Mouse (Mus musculus): ENCODE measurements around the gene Ift122. TPM values are rescaled to one million over a fixed set of nuclear protein-coding genes. Genes with fewer than 3 reads are reported as not detected.

Gene Ift122
- polyA plus RNA-seq, 1 experiment from 2014 or later = 28.7 TPM

- Histone ChIP-seq H3K4me1 (0 out of 2 replicates have a peak, but pooled peaks cover 4% of the 10 kb centered on the region), H3K27ac (no peak overlapping the region), H3K4me3 (no peak overlapping the region), H3K36me3 (peaks cover 10% of the 10 kb centered on the region; the same call in 1 of the 2 replicates), H3K4me2 (replicated peaks) (no peak overlapping the region), H3K9ac (no peak overlapping the region), H3K9me3 (no peaks in the 10 kb centered on the region), H3K27me3 (replicated peaks) (no peaks in the 10 kb centered on the region)
- ATAC-seq (ENCODE audit: low FRiP score, low read depth) = no peak
- 77% methylated on average over 7 of the region's 7 CpGs for WGBS
These were observed 44.8 kb downstream of the Ift122 start for GRCm38 (mm10) chr6:115897926-115898520.

GRCm38 (mm10) chr6:115901062-115901461 lies 47.8 kb downstream of the Ift122 start:
- Histone ChIP-seq H3K9ac (no peak overlapping the region), H3K4me3 (no peak overlapping the region), H3K27me3 (replicated peaks) (no peaks in the 10 kb centered on the region), H3K4me2 (replicated peaks) (no peak overlapping the region), H3K4me1 (0 out of 2 replicates have a peak, but pooled peaks cover 4% of the 10 kb centered on the region), H3K36me3 (peaks cover 17% of the 10 kb centered on the region; the same call in 1 of the 2 replicates), H3K27ac (no peak overlapping the region), H3K9me3 (no peaks in the 10 kb centered on the region)
- peak; percentile 50; the same call in 1 of the 2 replicates for ATAC-seq (ENCODE audit: low FRiP score, low read depth)
- 28% methylated on average over 3 of the region's 3 CpGs for WGBS

DNA sequence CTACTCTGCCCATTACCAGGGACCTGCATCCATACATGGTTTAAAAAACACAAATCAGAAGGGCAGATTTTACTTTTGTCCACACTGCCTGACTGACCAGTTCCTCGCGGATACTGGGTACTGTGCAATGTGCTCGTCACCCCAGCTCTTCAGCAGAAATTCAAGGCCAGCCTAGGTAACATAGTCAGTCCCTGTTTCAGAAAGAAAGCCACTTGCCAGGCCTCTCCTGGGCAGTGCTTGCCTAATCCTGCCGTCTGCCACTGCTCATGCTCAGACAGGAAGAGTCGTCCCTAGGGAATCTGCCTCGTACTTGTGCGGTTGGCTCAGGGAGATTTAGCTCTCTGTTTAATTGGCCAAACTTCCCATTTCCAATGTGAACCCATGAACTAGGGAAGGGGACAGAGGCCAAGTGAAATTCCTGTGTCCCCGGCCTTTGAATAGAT lies 48.2 kb downstream of the Ift122 start:
- H3K27me3 ChIP-seq (replicated peaks) = no peaks in the 10 kb centered on the region
- H3K4me2 ChIP-seq (replicated peaks) = no peak overlapping the region
- H3K9ac ChIP-seq = no peak overlapping the region
- no peak overlapping the region for H3K27ac ChIP-seq
- peaks cover 20% of the 10 kb centered on the region for H3K36me3 ChIP-seq
- H3K4me1 ChIP-seq = 0 out of 2 replicates have a peak, but pooled peaks cover 4% of the 10 kb centered on the region
- no peaks in the 10 kb centered on the region for H3K9me3 ChIP-seq
- no peak for ATAC-seq (ENCODE audit: low FRiP score, low read depth)
- no peak overlapping the region for H3K4me3 ChIP-seq
- 81% methylated on average over 8 of the region's 8 CpGs for WGBS

DNA sequence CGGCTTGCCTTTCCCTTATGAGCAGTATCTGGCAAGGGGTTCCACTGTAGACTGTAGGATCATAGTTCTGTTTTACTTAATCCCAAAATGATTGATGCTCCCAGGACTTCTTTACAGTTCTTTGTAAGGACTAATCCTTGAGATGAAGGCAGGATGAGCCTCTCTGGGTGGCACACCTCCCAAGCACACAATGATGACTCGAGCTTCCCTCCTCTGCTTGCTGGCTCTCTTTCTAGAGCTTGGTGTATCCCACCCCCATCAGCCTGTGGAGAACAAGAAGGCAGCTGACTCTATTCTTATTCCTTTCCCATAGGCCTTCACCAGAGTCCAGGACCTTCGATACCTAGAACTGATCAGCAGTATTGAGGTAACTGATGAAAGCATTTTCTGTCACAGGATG lies 49.3 kb downstream of the Ift122 start:
- H3K4me2 ChIP-seq (replicated peaks) = no peak overlapping the region

GRCm38 (mm10) chr6:115905568-115905967 lies 52.3 kb downstream of the Ift122 start:
- ATAC-seq (ENCODE audit: low FRiP score, low read depth) = no peak
- WGBS = 93% methylated on average over 6 of the region's 6 CpGs
- H3K9me3 ChIP-seq = no peaks in the 10 kb centered on the region
- 0 out of 2 replicates have a peak, but pooled peaks cover 7% of the 10 kb centered on the region for H3K4me1 ChIP-seq
- no peak overlapping the region for H3K4me3 ChIP-seq
- H3K4me2 ChIP-seq (replicated peaks) = no peak overlapping the region
- no peak overlapping the region for H3K27ac ChIP-seq
- peaks cover 27% of the 10 kb centered on the region for H3K36me3 ChIP-seq
- H3K9ac ChIP-seq = no peak overlapping the region
- H3K27me3 ChIP-seq (replicated peaks) = no peaks in the 10 kb centered on the region

More for the DNA sequence above, 49.3 kb downstream of the Ift122 start:
- ATAC-seq (ENCODE audit: low FRiP score, low read depth) = no peak
- H3K27me3 ChIP-seq (replicated peaks) = no peaks in the 10 kb centered on the region
- WGBS = 87% methylated on average over 3 of the region's 3 CpGs
- H3K36me3 ChIP-seq = peaks cover 26% of the 10 kb centered on the region
- H3K27ac ChIP-seq = no peak overlapping the region
- H3K9me3 ChIP-seq = no peaks in the 10 kb centered on the region
- 0 out of 2 replicates have a peak, but pooled peaks cover 4% of the 10 kb centered on the region for H3K4me1 ChIP-seq
- no peak overlapping the region for H3K9ac ChIP-seq
- H3K4me3 ChIP-seq = no peak overlapping the region

GRCm38 (mm10) chr6:115906455-115906854 lies 53.2 kb downstream of the Ift122 start:
- no peak overlapping the region for H3K4me2 ChIP-seq (replicated peaks)
- H3K9me3 ChIP-seq = no peaks in the 10 kb centered on the region
- 0 out of 2 replicates have a peak, but pooled peaks cover 5% of the 10 kb centered on the region for H3K4me1 ChIP-seq
- ATAC-seq (ENCODE audit: low FRiP score, low read depth) = no peak
- WGBS = 81% methylated on average over 1 of the region's 1 CpGs
- H3K36me3 ChIP-seq = peaks cover 27% of the 10 kb centered on the region
- no peak overlapping the region for H3K9ac ChIP-seq
- no peaks in the 10 kb centered on the region for H3K27me3 ChIP-seq (replicated peaks)
- H3K27ac ChIP-seq = no peak overlapping the region
- no peak overlapping the region for H3K4me3 ChIP-seq

- Histone ChIP-seq H3K36me3 (peaks cover 27% of the 10 kb centered on the region), H3K4me2 (replicated peaks) (no peak overlapping the region), H3K9me3 (no peaks in the 10 kb centered on the region), H3K27ac (no peak overlapping the region), H3K27me3 (replicated peaks) (no peaks in the 10 kb centered on the region), H3K4me1 (0 out of 2 replicates have a peak, but pooled peaks cover 3% of the 10 kb centered on the region), H3K4me3 (no peak overlapping the region), H3K9ac (no peak overlapping the region)
- WGBS = 89% methylated on average over 2 of the region's 2 CpGs
- ATAC-seq (ENCODE audit: low FRiP score, low read depth) = no peak
These were observed 53.6 kb downstream of the Ift122 start for GRCm38 (mm10) chr6:115906871-115907270.

GRCm38 (mm10) chr6:115908421-115908982 lies 55.2 kb downstream of the Ift122 start:
- no peak overlapping the region for H3K4me2 ChIP-seq (replicated peaks)
- no peaks in the 10 kb centered on the region for H3K27me3 ChIP-seq (replicated peaks)
- ATAC-seq (ENCODE audit: low FRiP score, low read depth) = no peak
- H3K4me3 ChIP-seq = no peak overlapping the region
- no peaks in the 10 kb centered on the region for H3K9me3 ChIP-seq
- H3K27ac ChIP-seq = no peak overlapping the region
- peaks cover 23% of the 10 kb centered on the region for H3K36me3 ChIP-seq
- 46% methylated on average over 6 of the region's 6 CpGs for WGBS
- no peak overlapping the region for H3K9ac ChIP-seq
- 0 out of 2 replicates have a peak, but pooled peaks cover 3% of the 10 kb centered on the region for H3K4me1 ChIP-seq

DNA sequence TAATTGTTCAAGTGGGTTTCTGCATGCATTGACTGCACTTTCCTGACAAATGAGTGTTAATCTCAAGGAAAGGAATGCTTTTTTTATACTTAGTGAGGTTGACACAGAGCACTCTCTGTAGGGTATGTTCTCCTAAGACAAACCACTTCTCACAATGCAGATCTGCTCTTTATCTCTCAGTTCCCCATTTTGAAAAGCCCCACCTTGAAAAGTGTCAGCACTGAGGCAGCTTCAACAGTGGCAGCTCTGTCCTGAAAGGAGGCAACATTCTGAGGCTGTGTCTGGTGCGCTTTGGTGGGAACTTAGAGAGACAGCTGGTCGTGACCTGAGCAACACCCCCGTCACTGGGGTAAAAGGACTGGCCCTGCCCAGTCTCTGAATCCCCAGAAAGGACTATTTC lies 55.8 kb downstream of the Ift122 start:
- Histone ChIP-seq H3K27me3 (replicated peaks) (no peaks in the 10 kb centered on the region), H3K27ac (no peak overlapping the region), H3K4me1 (0 out of 2 replicates have a peak, but pooled peaks cover 3% of the 10 kb centered on the region), H3K4me2 (replicated peaks) (no peak overlapping the region), H3K36me3 (peaks cover 19% of the 10 kb centered on the region), H3K4me3 (no peak overlapping the region), H3K9ac (no peak overlapping the region), H3K9me3 (no peaks in the 10 kb centered on the region)
- no peak for ATAC-seq (ENCODE audit: low FRiP score, low read depth)
- 67% methylated on average over 3 of the region's 3 CpGs for WGBS

GRCm38 (mm10) chr6:115909940-115910339 lies 56.7 kb downstream of the Ift122 start:
- ATAC-seq (ENCODE audit: low FRiP score, low read depth) = no peak
- Histone ChIP-seq H3K27me3 (replicated peaks) (no peaks in the 10 kb centered on the region), H3K9me3 (no peaks in the 10 kb centered on the region), H3K4me2 (replicated peaks) (no peak overlapping the region), H3K9ac (no peak overlapping the region), H3K36me3 (peaks cover 19% of the 10 kb centered on the region), H3K4me1 (0 out of 2 replicates have a peak, but pooled peaks cover 3% of the 10 kb centered on the region), H3K27ac (no peak overlapping the region), H3K4me3 (no peak overlapping the region)
- 82% methylated on average over 8 of the region's 8 CpGs for WGBS

GRCm38 (mm10) chr6:115911763-115912162 lies 58.5 kb downstream of the Ift122 start:
- Histone ChIP-seq H3K27ac (no peak overlapping the region), H3K9me3 (no peaks in the 10 kb centered on the region), H3K9ac (no peak overlapping the region), H3K4me3 (no peak overlapping the region), H3K36me3 (peaks cover 10% of the 10 kb centered on the region), H3K4me1 (0 out of 2 replicates have a peak, but pooled peaks cover 6% of the 10 kb centered on the region), H3K27me3 (replicated peaks) (no peaks in the 10 kb centered on the region), H3K4me2 (replicated peaks) (no peak overlapping the region)
- 80% methylated on average over 6 of the region's 6 CpGs for WGBS
- no peak for ATAC-seq (ENCODE audit: low FRiP score, low read depth)

- ATAC-seq (ENCODE audit: low FRiP score, low read depth) = no peak
- no peak overlapping the region for H3K4me3 ChIP-seq
- peaks cover 10% of the 10 kb centered on the region for H3K36me3 ChIP-seq
- H3K9me3 ChIP-seq = no peaks in the 10 kb centered on the region
- 86% methylated on average over 10 of the region's 10 CpGs for WGBS
- H3K9ac ChIP-seq = no peak overlapping the region
- 0 out of 2 replicates have a peak, but pooled peaks cover 6% of the 10 kb centered on the region for H3K4me1 ChIP-seq
- H3K27me3 ChIP-seq (replicated peaks) = no peaks in the 10 kb centered on the region
- no peak overlapping the region for H3K27ac ChIP-seq
- H3K4me2 ChIP-seq (replicated peaks) = no peak overlapping the region
These were observed 60.2 kb downstream of the Ift122 start for GRCm38 (mm10) chr6:115913482-115913881.

Data from neural tube, embryonic 12.5 days (tissue).